Mouse (Mus musculus) forebrain, embryonic 14.5 days (tissue): ENCODE data around the gene Plekha4. TPM values are rescaled to one million over a fixed set of nuclear protein-coding genes. Genes with fewer than 3 reads are reported as not detected.

ENCODE experiments used
- ATAC-seq: fragments of 200-750 bp; cut with Nextera tagmentation; 2 replicates; pipeline ENCODE4 v1.8.0; 2017; ENCODE audit warnings: mild to moderate bottlenecking, moderate library complexity
- DNase-seq: peaks from one replicate; pipeline ENCODE4 v3.0.0-alpha.2; 2015; ENCODE audit warnings: low spot score
- H3K27ac ChIP-seq: fragments of 300-500 bp; sonication (generic); 2 replicates; pipeline ENCODE4 v1.5.1; 2014; ENCODE audit warnings: low read depth, mild to moderate bottlenecking, control low read depth, low read length, moderate library complexity
- H3K27me3 ChIP-seq: fragments of 300-500 bp; sonication (generic); replicated peaks from 2 replicates; pipeline ENCODE4 v1.6.1; 2014; ENCODE audit warnings: low read length, control low read depth, mixed read lengths; ENCODE audit not compliant: control insufficient read depth, insufficient read depth
- H3K36me3 ChIP-seq: fragments of 300-500 bp; sonication (generic); 2 replicates; pipeline ENCODE4 v1.6.1; 2014; ENCODE audit warnings: low read length, control low read depth; ENCODE audit not compliant: control insufficient read depth, insufficient read depth
- H3K4me1 ChIP-seq: fragments of 300-500 bp; sonication (generic); 2 replicates; pipeline ENCODE4 v1.6.1; 2014; ENCODE audit warnings: antibody characterized with exemption, low read length, control low read depth; ENCODE audit not compliant: control insufficient read depth, insufficient read depth
- H3K4me2 ChIP-seq: fragments of 300-500 bp; sonication (generic); 2 replicates; pipeline ENCODE4 v1.6.1; 2014; ENCODE audit warnings: mild to moderate bottlenecking, control low read depth, low read length
- H3K4me3 ChIP-seq: fragments of 300-500 bp; sonication (generic); 2 replicates; pipeline ENCODE4 v1.5.1; 2014; ENCODE audit warnings: low read depth, low read length, control low read depth
- H3K9ac ChIP-seq: fragments of 300-500 bp; sonication (generic); 2 replicates; pipeline ENCODE4 v1.6.1; 2014; ENCODE audit warnings: mild to moderate bottlenecking, low read length, control low read depth, moderate library complexity
- H3K9me3 ChIP-seq: fragments of 300-500 bp; sonication (generic); replicated peaks from 2 replicates; pipeline ENCODE4 v1.6.1; 2016; ENCODE audit warnings: low read length, control low read depth, mixed read lengths; ENCODE audit not compliant: control insufficient read depth
- WGBS: fragments of 180-500 bp; shearing (Covaris S2); extraction: QIAGEN DNeasy Blood & Tissue Kit; methylation state at CpG from one replicate; pipeline ENCODE4 v1.1.7; 2014; 5-methylcytosine and 5-hydroxymethylcytosine counted together
- polyA plus RNA-seq: library from polyadenylated mRNA; unstranded; fragments of >200 nt; fragmentation: Nextera tagmentation; extraction: Ambion mirVana; gene quantifications from 2 replicates; pipeline ENCODE4 v1.2.1, GENCODE M21; 2014

The Plekha4 gene
- polyA plus RNA-seq, 1 experiment from 2014 or later = 0.76 TPM

DNA sequence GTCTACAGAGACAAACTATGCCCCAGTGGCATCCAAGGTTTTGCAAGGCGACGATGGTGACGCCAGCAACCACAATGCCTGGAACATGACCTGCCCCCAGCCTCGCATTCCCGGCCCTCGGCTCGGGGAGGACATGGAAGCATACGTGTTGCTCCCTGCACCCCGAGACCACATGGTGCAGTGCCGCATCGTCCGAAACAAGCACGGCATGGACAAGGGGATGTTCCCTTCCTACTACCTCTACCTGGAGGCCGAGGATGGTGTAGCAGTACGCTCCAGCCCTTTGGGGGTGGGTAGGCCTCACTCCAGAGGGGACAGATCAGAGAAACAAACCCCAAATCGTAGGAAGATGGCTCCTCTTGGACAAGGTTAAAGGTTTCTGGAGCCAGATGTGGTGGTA is 7.5 kb upstream of the Plekha4 start:
- 91% methylated on average over 16 of the region's 16 CpGs for WGBS
- H3K4me2 ChIP-seq = no peak overlapping the region
- ATAC-seq (no peak), DNase-seq (no peak)
- no peak overlapping the region for H3K27ac ChIP-seq
- no peak overlapping the region for H3K9ac ChIP-seq
- H3K9me3 ChIP-seq = no peaks in the 10 kb centered on the region
- H3K4me3 ChIP-seq = no peak overlapping the region
- H3K27me3 ChIP-seq = no peaks in the 10 kb centered on the region
- no peaks in the 10 kb centered on the region for H3K36me3 ChIP-seq
- H3K4me1 ChIP-seq = no peaks in the 10 kb centered on the region

DNA sequence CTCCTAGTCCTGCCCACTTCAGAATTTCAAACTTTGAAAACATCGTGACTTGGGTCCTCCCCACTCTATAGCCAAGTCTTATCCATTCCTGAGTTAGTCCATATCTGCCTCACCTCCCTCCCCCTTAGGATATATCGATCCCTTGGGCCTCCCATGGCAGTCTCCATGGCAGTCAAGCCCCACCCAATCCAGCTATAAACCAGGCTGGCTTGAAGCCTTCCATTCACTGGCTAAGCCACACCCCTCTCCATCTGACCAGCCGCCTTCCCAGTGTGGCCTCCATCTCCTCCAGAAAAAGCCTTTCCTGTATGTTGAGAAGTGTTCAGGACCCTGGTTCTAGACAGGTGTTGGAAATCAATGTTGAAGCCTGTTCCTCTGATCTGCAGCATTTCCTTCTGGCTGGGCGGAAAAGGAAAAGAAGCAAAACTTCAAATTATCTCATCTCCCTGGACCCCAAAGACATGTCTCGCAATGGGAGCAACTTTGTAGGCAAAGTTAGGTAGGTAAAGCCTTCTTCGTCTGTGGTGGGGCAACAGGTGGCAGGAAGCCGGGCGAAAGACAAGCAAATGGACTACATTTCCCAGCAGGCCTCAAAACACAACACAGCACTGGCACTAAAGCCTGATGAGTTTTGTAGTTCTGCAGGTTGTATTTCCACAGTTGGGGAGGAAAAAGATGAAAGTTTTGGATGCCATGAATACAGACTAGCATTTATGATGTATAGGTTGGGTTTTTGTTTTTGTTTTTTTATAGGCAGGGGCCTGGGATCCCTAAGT is 6.6 kb upstream of the Plekha4 start:
- H3K4me2 ChIP-seq = no peak overlapping the region
- no peak for ATAC-seq
- no peak overlapping the region for H3K9ac ChIP-seq

GRCm38 (mm10) chr7:45520605-45521004 is 5.5 kb upstream of the Plekha4 start:
- Histone ChIP-seq H3K4me3 (no peak overlapping the region), H3K9me3 (no peaks in the 10 kb centered on the region), H3K27me3 (no peaks in the 10 kb centered on the region), H3K27ac (no peak overlapping the region), H3K4me2 (no peak overlapping the region), H3K4me1 (peaks cover 6% of the 10 kb centered on the region), H3K36me3 (no peaks in the 10 kb centered on the region), H3K9ac (no peak overlapping the region)
- 95% methylated on average over 7 of the region's 7 CpGs for WGBS
- DNase-seq = no peak
- no peak for ATAC-seq

More for the DNA sequence above, 6.6 kb upstream of the Plekha4 start:
- H3K36me3 ChIP-seq = no peaks in the 10 kb centered on the region
- no peak overlapping the region for H3K27ac ChIP-seq
- H3K4me1 ChIP-seq = no peaks in the 10 kb centered on the region
- no peak overlapping the region for H3K4me3 ChIP-seq
- no peak for DNase-seq
- no peaks in the 10 kb centered on the region for H3K9me3 ChIP-seq
- no peaks in the 10 kb centered on the region for H3K27me3 ChIP-seq
- 79% methylated on average over 8 of the region's 8 CpGs for WGBS

DNA sequence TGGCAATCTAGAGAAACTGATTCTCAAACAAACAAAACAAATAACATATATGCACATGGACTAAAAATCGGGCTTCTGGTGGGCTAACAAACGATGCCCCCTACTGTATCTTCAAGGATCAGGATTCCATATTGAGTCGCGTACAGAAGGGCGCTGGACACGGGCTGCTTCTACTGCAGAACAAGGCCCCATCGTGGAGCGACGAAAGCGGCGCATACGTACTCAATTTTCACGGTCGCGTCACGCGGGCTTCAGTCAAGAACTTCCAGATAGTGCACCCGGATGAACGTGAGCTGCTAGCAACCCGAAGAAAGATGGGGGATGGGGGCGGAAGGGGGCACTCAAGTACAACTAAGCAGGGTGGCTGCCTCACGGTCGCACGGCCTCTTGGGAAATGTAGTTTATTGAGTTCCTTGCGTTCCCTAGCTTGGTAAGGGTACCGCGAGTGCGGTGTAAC is 4.4 kb upstream of the Plekha4 start:
- ATAC-seq (peak; percentile 88), DNase-seq (peak; percentile 98)
- H3K36me3 ChIP-seq = no peaks in the 10 kb centered on the region
- H3K4me1 ChIP-seq = peaks cover 6% of the 10 kb centered on the region
- H3K4me2 ChIP-seq = peak overlapping the region; percentile 49
- under 1% methylated on average over 28 of the region's 28 CpGs for WGBS
- peak overlapping the region; percentile 43 for H3K4me3 ChIP-seq
- H3K27ac ChIP-seq = peak overlapping the region; percentile 77
- H3K9ac ChIP-seq = peak overlapping the region; percentile 66
- no peaks in the 10 kb centered on the region for H3K9me3 ChIP-seq
- no peaks in the 10 kb centered on the region for H3K27me3 ChIP-seq

DNA sequence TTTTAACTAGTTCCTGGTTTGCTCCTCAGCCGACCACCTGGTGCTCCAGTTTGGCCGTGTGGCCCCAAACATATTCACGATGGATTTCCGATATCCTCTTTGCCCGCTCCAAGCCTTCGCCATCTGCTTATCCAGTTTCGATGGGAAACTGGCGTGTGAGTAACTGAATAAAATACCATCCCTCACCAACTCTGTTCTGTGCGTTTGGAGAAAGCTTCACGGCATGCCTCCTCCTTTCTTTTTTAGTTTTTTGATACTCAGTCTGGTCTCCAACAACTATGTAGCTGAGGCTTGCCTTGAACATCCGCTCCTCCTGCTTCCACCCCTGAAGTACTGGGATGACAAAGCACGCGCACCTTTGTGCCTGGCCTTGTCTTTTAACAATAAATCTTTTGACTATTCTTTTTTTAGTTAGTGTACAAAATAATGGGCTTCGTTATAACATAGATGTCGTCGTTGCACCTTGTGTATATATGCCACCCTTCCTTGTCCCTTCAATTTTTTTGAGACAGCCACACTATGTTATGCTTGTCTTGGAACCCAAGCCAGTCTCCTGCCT is 3.9 kb upstream of the Plekha4 start:
- H3K27ac ChIP-seq = no peak overlapping the region
- H3K4me3 ChIP-seq = peak overlapping the region; percentile 43
- H3K4me2 ChIP-seq = peak overlapping the region; percentile 49
- H3K9me3 ChIP-seq = no peaks in the 10 kb centered on the region
- H3K36me3 ChIP-seq = no peaks in the 10 kb centered on the region
- peaks cover 6% of the 10 kb centered on the region for H3K4me1 ChIP-seq
- H3K27me3 ChIP-seq = no peaks in the 10 kb centered on the region
- WGBS = 54% methylated on average over 16 of the region's 16 CpGs
- DNase-seq (no peak), ATAC-seq (no peak)
- H3K9ac ChIP-seq = peak overlapping the region; percentile 66

DNA sequence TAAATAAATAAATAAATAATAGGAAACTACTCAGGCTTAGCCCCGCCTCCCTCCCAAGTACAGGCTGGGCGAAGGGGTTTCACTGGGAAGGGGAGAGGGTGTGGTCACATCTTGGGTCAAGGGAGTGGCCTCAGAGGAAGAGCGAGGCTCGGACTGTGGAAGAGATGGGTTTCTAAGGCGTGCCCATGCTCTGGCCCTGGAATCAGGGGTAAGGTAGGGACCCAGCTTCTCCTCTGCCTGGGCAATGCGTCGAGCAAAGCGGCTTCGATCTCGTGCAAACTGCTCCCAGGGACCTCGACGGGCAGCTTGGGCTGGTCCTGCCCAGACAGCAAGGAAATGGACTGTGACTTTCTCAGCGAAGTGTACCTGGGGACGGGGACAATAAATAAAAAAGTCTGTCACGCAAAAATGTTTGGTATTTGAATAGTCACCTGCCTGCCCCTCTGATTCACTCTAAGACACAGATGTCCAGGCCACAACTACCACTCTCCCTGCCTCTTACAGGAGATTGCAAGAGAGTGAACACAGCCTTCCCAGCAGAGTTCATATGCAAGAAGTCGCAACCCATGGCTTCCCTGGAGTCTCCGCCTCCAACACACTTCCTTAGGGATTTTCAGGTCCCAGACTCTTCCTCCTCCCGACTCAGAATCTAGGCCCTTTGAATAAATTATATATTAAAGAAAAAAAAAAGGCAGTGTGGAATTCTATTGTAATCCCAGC is 3.0 kb upstream of the Plekha4 start:
- H3K9me3 ChIP-seq = no peaks in the 10 kb centered on the region
- no peaks in the 10 kb centered on the region for H3K36me3 ChIP-seq
- WGBS = 77% methylated on average over 18 of the region's 18 CpGs
- H3K9ac ChIP-seq = no peak overlapping the region
- peaks cover 6% of the 10 kb centered on the region for H3K4me1 ChIP-seq
- H3K4me2 ChIP-seq = no peak overlapping the region
- H3K27me3 ChIP-seq = no peaks in the 10 kb centered on the region
- DNase-seq (no peak), ATAC-seq (no peak)
- no peak overlapping the region for H3K27ac ChIP-seq
- no peak overlapping the region for H3K4me3 ChIP-seq

DNA sequence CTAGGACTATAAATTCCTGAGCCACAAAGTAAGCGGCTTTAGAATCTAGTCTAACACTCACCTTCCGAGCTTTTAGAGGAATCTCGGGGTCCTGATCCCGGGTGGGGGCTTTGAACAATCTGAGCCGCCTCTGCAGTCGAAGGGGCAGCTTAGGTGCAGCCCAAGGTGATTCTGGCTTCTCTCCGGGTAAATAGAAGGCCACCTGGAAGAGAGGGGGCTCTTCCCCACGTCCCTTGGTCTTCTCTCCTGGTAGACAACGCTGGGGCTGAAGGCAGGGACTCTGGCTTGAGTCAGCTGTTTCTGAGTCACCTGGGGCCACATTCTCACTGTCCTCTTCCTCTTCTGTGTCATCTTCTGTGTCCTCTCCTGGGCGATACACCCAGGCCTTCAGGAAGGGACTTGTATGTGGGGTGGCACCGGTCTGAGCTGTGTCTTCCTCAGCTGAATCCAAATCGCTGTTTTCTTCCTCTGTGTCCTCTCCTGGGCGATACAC is 2.4 kb upstream of the Plekha4 start:
- no peaks in the 10 kb centered on the region for H3K36me3 ChIP-seq
- DNase-seq = no peak
- H3K4me1 ChIP-seq = peaks cover 6% of the 10 kb centered on the region
- H3K4me2 ChIP-seq = no peak overlapping the region
- no peak overlapping the region for H3K9ac ChIP-seq
- 90% methylated on average over 12 of the region's 13 CpGs for WGBS
- no peaks in the 10 kb centered on the region for H3K27me3 ChIP-seq
- no peak for ATAC-seq
- no peak overlapping the region for H3K27ac ChIP-seq
- H3K9me3 ChIP-seq = no peaks in the 10 kb centered on the region
- H3K4me3 ChIP-seq = no peak overlapping the region

DNA sequence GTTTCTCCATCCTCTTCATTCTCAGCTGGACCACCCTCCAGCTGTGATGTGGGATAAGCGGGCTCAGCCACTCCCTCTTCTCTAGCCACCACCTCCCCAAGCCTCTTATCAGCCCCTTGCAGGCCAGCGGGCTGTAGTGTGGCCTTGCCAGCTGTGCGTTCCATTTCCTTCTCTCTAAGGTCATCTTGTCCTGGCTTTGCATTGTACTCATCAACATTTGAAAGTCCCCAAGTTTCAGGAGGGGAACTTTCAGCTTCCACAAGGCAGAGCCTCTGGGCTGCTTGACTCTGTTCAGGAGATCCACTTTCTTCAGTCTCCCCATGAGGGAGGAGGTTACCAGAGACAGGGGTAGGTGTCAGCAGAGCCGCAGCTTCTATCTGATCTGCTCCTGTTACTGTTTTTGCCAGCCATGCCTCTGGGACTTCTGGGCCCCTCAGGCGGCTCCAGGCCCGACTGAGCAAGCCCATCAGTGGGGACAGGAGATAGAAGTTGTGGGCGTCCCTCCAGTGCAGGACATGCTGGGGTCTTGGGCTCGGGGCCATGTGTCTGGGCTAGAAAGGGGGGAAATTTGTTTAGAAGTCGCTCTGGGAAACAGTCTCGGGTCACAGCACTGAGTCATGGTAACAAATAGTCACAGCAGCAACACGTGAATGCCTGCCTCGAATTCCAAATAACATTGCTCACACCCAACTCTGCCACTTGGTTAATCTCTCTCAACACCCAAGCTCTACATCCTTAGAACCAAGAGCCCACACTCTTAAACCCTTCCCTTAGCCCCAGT is 1.1 kb upstream of the Plekha4 start:
- Histone ChIP-seq H3K4me1 (peaks cover 6% of the 10 kb centered on the region), H3K9ac (peak overlapping the region; percentile 82), H3K4me3 (peak overlapping the region; percentile 67), H3K36me3 (no peaks in the 10 kb centered on the region), H3K9me3 (no peaks in the 10 kb centered on the region), H3K4me2 (peak overlapping the region; percentile 95), H3K27me3 (no peaks in the 10 kb centered on the region), H3K27ac (no peak overlapping the region)
- 37% methylated on average over 12 of the region's 12 CpGs for WGBS
- DNase-seq (no peak), ATAC-seq (0 out of 2 replicates have a peak, but pooled peaks have one; percentile 2)
